Mouse (Mus musculus): ENCODE results near the gene Gm21310. TPM values are rescaled to one million over a fixed set of nuclear protein-coding genes. Genes with fewer than 3 reads are reported as not detected.
"Not testable (repeated sequence)": the region's sequence is repeated elsewhere in the genome, so short reads cannot be mapped to it uniquely, and the experiment has no call there.

Gm21310 gene
- total RNA-seq (2014; rRNA removed) (not detected in 2 replicates), polyA plus RNA-seq (2015; fragmentation: Nextera tagmentation; extraction: Ambion mirVana) (not detected in 2 replicates)

DNA sequence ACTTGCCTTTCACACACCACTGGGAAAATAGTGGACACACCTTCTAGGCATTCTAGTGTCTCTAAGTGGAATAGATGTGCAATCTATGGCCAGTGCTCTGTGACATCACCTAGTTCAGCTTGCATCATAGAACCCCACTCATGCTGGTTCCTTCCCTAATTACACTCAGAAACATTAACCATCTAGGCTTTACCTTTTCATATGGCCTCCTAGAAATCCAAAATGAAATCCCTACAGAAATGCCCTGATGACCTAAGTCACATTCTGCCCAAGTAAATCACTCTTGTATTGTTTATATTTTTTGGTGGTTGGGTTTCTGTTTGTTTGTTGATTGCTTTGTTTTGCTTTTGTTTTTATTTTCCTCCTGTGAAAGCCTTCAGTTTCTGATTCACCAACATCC, at the start of gene Gm21310:
TSS of gene Gm21310 (minus strand) at position 101 of the 400 bp plus-strand sequence.
- H3K4me1 ChIP-seq (ENCODE audit: insufficient read depth); ATAC-seq; H3K9me3 ChIP-seq (ENCODE audit: low read length); DNase-seq; H3K4me2 ChIP-seq (ENCODE audit: low read depth); H3K4me3 ChIP-seq (ENCODE audit: low read depth, low read length); H3K27ac ChIP-seq (ENCODE audit: low read depth, low read length); H3K36me3 ChIP-seq (ENCODE audit: insufficient read depth); H3K27me3 ChIP-seq (ENCODE audit: insufficient read depth, low read length); H3K9ac ChIP-seq: not testable (repeated sequence)

Other genes starting within 250 kb of the Gm21310 start
- gene Gm20834, start 177.4 kb upstream of the Gm21310 start, total RNA-seq (2014; rRNA removed), result not detected in 2 replicates
- not detected in 2 replicates for gene Gm20834, start 177.4 kb upstream of the Gm21310 start, polyA plus RNA-seq (2015; fragmentation: Nextera tagmentation; extraction: Ambion mirVana)